Mouse (Mus musculus): ENCODE results near the gene Ppp1r1a. TPM values are rescaled to one million over a fixed set of nuclear protein-coding genes. Genes with fewer than 3 reads are reported as not detected.

Gene Ppp1r1a
- 156 and 188 TPM in 2 replicates for polyA plus RNA-seq (2012; rRNA removed)

DNA sequence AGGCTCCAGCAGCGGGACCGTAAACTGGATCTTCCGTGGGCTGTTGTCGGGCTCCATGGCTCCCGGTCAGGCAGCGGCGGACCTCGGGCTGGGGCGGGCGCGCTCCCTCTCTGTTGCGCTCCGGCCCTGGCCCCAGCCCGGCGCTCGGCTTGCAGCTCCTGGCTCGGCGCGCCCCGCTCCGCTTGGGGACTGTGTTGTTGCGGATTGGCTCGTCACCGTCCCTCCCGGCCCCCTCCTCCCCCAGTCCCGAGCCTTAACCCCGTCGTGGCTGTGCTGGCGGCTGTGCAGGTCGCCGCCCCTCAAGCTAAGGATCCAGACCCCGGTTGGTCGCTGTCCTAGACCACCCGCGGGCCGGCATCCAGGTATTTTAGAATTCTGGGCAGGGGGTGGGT lies at the start of gene Ppp1r1a:
TSS of gene Ppp1r1a (minus strand) at position 182 of the 392 bp plus-strand sequence.
- peak in 1 of 2 experiments; percentile 76 for DNase-seq (ENCODE audit: extremely low spot score in 1 of 2, low spot score in 1 of 2)

DNA sequence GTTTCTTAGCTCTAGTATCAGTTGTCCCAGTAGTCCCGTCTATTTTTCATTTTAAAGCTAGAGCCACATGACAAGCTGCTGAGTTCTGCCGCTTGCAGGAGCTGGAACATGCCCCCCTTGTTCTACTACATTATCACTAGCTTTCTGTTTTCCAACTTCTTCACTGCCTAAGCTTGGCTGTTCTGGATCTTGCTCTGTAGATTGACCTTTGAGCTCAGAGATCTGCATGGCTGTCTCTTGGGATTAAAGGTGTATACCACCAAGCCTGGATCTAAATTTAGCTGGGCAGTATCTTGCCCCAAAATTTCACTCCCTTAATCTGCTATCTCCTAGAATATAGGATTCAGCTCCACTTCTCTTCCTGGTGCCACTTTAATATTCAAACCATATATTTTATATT lies 48.1 kb upstream of the Ppp1r1a start:
- DNase-seq (ENCODE audit: extremely low spot score in 1 of 2, low spot score in 1 of 2) = no peak

DNA sequence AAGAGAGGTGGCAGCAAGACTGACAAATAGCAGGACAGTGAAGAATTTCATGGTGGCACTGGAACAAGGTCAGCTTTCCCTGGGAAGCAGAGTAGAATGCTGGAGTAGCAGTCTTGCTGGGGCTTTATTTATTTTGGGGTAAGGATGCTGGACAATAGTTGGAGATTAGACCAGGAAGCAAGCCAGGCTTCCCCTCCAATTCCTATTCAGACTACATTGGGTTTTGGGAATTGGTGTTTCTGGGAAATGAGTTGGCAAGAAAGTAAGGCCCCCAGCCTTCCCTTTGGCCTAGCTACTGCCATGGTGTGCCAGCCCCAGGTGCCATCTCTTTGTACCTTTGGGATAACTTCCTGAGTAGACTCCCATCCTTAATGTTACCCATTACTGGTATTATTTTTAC lies 27.2 kb upstream of the Ppp1r1a start, which contains the start of gene Glycam1:
TSS of gene Glycam1 (minus strand) at position 101 of the 400 bp plus-strand sequence.
- no peak for DNase-seq (ENCODE audit: extremely low spot score in 1 of 2, low spot score in 1 of 2)

DNA sequence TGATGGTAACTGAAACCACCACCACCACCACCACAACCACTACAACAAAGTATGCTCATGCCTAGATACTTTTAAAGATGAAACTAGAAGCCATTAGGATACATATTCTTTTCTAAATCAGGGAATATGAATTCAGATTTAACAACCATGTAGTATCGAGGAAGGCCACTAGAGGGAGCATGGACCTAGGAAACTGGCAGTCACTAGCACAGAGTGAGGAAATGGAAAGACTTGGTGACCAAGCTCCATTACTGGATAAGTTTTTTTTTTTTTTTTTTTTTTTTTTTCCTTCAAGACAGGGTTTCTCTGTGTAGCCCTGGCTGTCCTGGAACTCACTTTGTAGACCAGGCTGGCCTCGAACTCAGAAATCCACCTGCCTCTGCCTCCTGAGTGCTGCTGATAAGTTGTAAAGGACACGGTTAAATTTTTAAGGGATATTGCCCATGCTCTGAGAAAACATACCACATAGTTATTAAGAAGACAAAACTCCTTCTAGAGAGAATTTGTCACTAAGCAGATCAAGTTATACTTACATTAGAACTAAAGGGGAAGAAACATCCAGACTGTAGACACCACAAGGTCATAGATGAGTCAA lies 14.4 kb upstream of the Ppp1r1a start:
- peak in 1 of 2 experiments; percentile 91 for DNase-seq (ENCODE audit: extremely low spot score in 1 of 2, low spot score in 1 of 2)

DNA sequence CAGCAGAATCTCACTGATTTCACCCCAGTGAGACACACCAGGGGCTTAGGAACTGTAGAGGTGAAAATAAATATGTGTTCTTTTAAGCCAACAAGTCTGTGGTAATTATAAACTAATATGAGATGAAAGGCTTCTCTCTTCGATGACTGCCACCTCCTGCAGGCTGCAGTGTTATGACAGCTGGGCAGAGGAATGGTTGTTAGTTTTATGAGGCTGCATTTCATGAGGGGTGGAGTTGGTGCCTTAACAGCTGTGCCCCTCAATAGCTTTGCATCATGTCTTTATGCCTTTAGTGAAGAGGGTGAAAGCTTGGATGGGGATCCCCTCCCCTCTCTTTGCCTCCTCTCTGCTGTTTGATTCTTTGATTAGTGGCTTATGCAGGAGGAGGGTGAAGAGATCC lies 13.2 kb upstream of the Ppp1r1a start:
- no peak for DNase-seq (ENCODE audit: extremely low spot score in 1 of 2, low spot score in 1 of 2)

DNA sequence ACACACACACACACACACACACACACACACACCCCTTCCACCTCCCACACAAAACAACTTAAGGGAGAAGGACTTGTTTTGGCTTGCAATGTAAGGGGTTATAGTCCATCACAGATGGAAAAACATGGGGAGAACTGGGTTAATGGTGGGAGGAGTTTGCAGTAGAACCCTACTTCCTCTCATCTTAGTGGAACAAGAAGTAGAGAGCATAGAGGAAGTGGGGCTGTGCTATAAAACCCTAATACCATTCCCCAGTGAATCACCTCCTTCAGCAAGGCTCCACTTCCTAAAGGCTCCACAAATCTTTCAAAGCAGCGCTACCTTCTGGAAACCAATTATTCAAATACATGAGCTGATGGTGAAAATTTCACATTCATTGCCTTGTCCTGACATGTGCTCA lies 11.7 kb upstream of the Ppp1r1a start:
- DNase-seq (ENCODE audit: extremely low spot score in 1 of 2, low spot score in 1 of 2) = no peak

DNA sequence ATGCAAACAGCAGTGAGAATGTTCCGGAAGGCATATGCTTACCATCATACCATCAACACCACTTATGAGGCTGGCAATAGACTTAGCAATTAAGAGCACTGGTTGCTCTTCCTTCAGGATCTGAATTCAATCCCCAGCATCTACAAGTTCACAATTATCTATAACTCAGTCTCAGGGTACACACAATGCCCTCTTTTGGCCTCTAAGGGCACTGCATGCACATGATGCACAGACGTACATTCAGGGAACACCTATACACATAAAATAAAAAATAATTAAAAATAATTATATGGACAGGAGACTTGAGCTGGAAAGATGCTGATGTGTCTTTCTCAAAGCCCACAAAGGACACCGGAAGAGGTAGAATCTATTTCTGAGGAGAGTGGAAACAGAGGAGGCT lies 10.2 kb upstream of the Ppp1r1a start:
- no peak for DNase-seq (ENCODE audit: extremely low spot score in 1 of 2, low spot score in 1 of 2)

DNA sequence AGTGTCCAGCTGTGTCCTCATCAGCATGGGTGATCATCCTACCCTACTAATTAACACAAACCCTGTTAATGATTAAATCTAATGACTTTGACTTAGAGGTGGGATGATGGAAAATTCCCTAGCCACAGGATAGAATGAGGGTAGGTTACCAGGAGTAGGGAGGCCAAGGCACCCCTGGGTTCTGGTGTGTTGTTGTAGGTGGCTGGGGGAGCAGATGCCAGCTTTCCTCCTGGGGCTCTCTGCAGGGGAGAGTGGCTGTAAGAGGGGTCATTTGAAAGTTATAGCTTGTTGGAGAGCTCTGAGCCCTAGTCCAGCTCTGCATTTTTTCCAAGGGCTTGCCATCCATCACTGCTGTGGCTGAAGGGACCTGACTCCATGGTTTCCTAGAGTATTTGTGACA lies 4.7 kb upstream of the Ppp1r1a start:
- no peak for DNase-seq (ENCODE audit: extremely low spot score in 1 of 2, low spot score in 1 of 2)

DNA sequence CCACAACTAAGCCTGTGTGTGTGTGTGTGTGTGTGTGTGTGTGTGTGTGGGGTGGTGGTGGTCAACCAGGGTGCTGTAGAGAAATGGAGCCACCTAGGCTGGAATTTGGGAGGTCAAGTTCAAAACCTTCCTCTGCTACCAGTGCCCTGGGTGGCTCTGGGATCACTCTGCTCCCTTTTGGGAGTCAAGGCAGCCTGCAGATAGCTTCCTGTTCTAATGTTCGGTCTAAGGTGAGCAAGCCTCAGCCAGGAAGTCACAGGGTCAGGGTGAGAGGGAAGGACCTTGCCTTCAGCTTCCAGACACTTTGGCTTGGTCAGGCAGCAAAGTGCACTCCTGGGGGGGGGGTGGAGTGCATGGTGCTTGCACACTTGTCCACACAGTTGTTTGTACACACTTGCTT lies 2.8 kb upstream of the Ppp1r1a start:
- DNase-seq (ENCODE audit: extremely low spot score in 1 of 2, low spot score in 1 of 2) = no peak

DNA sequence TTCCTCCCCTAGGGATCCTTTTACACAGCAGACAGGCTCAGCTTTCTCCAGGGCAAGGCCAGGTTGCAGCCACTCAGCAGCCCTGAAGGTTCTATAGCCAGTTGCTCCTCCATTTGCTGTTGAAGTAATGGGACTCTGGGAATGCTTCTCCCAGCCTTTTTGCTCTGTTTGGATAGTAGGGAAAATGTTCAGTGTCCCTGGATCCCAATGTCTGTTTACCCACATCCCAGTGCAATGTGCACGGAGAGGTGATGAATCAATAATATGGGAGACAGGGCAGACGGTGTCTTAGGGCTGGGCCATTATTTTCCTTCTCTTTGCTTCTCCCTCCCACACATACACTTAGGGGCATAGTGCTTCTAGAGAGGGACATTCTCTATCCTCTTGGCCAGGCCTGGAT lies 1.5 kb upstream of the Ppp1r1a start:
- no peak for DNase-seq (ENCODE audit: extremely low spot score in 1 of 2, low spot score in 1 of 2)

DNA sequence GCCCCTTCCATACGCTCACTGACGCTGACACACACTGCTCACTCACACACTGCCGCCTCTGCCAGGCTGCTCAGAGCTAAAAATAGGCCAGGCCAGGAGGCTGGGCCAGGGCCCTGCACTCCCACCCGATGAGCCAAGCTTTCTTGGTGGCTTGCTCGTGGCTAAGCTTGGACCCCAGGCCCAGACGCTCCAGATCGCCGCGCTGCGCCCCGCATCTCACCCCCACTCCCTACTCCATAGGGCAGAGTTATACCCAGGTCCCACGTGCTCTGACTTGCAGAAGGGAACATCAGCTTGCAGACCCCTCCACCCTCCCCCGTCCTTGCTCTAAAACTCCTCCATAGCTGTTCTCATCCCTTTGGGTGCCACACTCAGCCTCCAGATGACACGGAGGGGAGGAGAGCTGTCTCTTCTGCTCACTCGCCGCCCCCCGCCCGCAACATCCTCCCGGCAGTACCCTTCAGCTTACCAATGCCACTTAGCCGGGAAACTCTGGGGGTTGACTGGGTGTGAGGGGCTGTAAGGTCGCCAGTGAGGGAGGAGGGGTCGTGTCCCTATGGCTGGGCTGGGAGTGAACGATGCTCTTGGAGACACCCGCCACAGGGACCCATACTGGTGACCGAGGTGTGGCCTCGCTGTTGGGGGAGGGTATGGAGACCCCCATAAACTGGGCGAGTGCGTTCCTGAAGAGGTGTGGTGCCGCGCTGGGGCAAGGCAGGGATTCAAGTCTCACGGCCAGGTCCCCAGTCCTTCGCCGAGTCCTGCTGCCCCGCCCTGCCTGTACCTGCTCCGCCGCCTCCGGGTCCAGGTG lies 587 bp downstream of the Ppp1r1a start:
- peak; percentile 70 to 72 for DNase-seq (ENCODE audit: extremely low spot score in 1 of 2, low spot score in 1 of 2)

DNA sequence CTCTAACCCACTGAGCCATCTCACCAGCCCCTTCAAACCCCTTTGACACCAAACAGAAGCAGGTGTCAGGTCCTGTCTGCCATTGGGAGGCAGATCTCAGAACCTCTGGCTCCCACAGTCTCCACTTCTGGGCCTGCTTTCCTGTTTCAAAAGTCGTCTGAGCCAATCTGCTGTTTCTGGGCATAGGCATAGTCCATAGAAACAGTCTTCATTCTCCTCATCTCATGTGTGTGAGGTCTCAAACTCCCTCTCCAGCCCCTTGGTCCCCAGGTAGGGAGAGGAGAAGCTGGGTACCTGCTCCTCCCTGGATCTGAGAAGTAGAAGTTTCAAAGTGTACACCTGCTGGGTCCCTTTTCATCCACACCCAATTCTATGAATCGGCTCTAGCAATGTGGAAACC lies 1.3 kb downstream of the Ppp1r1a start:
- DNase-seq (ENCODE audit: extremely low spot score in 1 of 2, low spot score in 1 of 2) = no peak

DNA sequence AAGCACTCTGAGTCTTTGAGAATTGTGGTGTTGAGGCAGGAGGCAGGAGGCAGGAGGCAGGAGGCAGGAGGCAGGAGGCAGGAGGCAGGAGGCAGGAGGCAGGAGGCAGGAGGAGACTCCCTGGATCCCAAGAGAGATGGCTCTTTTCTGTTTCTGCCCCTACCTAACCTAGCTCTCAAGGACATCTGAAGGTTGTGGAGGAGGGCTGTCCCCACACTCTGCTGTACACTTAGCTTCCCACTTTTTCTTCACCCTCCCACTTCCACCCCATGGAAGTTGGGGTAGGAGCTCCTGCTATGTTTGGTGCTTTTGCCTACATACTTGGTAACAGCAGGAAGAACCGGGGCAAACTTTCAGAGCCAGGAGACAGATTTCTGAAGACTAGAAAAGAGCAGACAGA lies 2.0 kb downstream of the Ppp1r1a start:
- peak in 1 of 2 experiments; percentile 33 for DNase-seq (ENCODE audit: extremely low spot score in 1 of 2, low spot score in 1 of 2)

DNA sequence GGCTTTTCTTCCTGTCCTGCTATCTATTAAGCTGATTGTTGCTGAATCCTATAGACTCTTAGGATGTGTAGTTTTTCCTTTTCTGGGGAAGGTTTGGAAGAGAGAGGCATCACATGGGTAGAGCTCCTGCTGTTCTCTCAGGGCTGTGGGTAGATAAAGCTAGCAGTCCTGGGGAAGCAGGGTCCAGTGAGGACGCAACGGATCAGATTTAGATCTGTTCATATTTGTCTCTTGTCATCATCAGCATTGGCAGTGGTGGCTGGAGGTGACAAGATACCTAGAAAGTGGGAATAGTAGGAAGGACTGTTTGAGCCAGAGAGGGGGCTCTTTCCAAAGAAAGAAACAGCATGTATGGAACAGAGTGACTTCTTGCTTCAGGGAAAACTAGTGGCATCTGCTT lies 2.8 kb downstream of the Ppp1r1a start:
- DNase-seq (ENCODE audit: extremely low spot score in 1 of 2, low spot score in 1 of 2) = peak in 1 of 2 experiments; percentile 20

DNA sequence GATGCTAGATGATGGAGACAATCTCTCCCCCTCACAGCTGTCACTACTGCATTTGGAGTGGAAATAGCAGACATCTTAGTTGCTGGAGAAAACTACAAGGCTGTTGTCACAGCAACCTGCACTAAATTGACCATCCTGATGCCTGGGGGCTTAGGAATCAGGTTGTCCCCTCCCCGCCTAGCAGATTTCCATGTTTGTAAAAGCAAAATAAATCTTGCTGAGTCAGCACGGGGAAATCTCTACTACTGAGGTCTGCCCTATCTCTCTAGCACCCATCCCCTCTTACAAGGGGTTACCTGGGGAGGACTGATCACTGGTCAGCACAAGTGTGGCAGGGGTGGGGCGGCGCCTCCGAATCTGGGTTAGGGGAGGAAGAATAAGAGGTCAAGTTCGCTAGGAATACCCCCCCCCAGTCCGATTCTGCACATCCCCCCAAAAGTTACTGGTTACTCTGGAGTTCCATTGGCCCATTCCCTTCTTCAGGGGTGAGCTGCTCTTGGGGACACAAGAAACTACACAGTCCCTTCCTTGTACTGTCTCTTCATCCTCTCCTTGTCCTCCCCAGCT lies 3.7 kb downstream of the Ppp1r1a start:
- peak in 1 of 2 experiments; percentile 18 for DNase-seq (ENCODE audit: extremely low spot score in 1 of 2, low spot score in 1 of 2)

DNA sequence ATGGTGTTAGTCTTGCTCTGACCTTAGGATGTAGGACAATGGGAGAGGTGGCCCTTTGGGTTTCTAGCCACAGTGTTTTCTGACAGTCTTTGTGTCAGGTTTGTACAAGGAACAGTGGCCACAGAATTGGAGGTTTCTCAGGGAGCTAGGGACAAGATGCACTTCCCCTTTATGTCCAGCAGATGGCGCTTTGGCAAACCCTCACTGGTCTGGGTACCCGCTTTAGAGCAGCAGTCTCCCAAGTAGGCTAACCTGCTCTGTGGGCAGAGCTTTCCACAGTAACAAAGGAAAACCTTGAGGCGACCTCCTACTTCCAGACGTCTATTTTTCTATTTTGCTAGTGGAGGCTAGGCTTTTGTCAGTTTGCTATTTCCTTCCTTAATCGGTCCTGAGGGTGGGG lies 7.4 kb downstream of the Ppp1r1a start:
- peak; percentile 52 to 87 for DNase-seq (ENCODE audit: extremely low spot score in 1 of 2, low spot score in 1 of 2)

DNA sequence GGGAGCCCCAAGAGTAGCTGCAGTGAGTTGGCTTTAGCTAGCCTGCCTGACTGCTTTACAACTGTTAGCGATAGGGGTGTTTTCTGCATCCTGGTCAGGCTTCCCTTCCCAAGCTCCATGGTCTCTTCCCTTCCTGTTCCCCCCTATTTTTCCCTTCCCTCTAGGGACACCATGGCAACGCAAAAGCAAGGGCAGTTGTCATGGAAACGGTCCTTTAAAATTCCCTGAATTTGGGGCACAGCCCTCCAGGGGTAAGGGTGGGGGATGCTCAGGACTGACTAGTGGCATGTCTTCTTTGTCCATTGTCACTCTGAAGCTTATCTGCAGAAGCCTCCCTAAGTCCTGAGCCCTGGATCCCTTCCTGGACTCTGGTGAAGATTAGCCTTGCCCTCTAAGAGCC lies 14.6 kb downstream of the Ppp1r1a start:
- peak in 1 of 2 experiments; percentile 27 for DNase-seq (ENCODE audit: extremely low spot score in 1 of 2, low spot score in 1 of 2)

DNA sequence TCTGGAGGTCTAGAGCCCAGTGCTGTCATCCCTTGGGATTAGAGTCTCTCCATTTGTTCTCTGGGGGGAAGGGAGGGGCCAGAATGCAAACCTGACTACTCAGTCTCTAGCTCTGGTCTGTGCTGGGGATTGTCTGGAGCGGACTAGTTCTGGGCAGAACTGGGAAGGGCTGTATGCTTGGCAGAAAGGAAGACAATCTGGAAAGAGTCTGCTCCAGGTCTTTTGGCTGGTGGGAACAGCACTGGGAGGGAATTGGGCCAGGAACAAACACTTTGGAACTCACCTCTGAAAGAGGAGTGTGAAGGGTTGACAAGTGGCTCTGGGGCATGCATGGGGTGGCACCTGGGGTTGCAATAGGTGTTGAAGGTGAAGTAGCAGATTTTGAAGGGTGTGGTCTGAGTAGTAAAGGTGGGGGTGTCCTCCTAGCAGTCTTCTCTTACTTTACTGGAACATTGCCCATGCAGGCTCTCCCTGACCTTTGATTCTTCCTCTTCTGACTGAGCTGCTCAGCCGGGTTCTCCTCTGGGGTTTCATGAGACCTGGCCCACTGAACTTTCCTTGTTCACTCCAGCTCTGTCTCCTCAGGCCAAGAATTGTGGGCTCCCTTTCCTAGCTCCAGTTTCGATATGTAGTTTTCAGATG lies 15.2 kb downstream of the Ppp1r1a start:
- peak in 1 of 2 experiments; percentile 3 for DNase-seq (ENCODE audit: extremely low spot score in 1 of 2, low spot score in 1 of 2)

DNA sequence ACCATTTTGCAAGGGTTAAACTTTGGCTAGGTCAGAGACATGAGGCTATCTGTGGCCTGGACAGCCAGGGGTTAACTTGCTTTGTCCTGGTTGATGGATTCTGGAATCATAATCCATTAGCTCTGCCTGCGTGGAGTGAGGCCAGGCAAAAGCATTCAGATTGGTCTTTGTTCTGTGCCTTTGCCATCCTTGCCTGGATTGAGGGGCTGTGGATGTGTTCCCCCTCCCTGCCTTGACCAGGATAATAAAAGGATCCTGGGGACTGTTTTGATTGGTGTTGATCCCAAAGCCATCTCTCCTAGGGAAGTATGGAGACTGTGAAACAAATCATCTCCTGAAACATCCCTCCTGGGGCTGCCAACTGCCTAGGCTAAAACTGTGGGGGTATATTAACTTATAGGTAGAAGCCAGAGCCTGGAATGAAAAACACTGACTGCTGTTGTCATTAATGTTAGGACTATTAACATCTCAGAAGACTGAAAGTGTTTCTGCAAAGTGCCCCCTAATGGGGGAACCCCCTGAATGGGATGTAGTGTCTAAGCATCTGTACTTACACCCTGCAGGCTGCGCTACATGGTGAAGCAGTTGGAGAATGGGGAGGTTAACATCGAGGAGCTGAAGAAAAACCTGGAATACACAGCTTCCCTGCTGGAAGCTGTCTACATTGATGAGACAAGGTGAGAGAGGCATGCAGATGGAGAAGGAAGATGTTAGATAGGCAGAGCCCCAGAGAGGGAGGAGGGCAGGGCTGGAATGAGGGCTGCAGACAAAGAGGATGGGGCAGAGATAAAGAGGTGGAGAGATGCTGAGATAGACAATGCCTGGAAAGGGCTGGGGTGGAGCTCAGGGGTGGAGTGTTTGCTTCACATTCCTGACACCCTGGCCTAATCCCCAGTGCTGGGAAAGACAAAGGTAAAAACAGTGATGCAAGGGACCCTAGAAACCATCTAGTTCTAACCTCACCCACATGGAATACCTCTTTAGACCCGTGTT lies 18.1 kb downstream of the Ppp1r1a start:
- no peak for DNase-seq (ENCODE audit: extremely low spot score in 1 of 2, low spot score in 1 of 2)
